Mouse (Mus musculus) telencephalon, adult 2 months (tissue): Measurements from ENCODE around the gene Pola1.

Source experiments
- DNase-seq: peaks from one replicate; pipeline ENCODE4 v3.0.0-alpha.2; 2011; ENCODE audit warnings: low read depth, low spot score

The Pola1 gene

DNA sequence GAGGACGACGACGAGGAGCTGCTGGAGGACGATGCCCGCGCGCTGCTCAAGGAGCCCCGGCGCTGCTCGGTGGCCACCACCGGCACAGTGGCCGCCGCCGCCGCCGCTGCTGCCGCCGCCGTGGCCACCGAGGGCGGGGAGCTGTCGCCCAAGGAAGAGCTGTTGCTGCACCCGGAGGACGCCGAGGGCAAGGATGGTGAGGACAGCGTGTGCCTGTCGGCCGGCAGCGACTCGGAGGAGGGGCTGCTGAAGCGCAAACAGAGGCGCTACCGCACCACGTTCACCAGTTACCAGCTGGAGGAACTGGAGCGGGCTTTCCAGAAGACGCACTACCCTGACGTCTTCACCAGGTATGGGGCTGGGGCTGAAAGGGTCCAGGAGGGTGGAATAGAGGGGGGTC is 342.9 kb downstream of the Pola1 start:
- no peak for DNase-seq

- no peak for DNase-seq
These were observed 343.6 kb downstream of the Pola1 start for GRCm38 (mm10) chrX:93288339-93288738.

GRCm38 (mm10) chrX:93286291-93286893 is 345.6 kb downstream of the Pola1 start, which contains the start of gene Arx:
Gene Arx, plus strand, starts transcription at chrX:93286445.
- peak; percentile 27 for DNase-seq

GRCm38 (mm10) chrX:93285091-93285490 is 346.9 kb downstream of the Pola1 start:
- DNase-seq, result no peak

DNA sequence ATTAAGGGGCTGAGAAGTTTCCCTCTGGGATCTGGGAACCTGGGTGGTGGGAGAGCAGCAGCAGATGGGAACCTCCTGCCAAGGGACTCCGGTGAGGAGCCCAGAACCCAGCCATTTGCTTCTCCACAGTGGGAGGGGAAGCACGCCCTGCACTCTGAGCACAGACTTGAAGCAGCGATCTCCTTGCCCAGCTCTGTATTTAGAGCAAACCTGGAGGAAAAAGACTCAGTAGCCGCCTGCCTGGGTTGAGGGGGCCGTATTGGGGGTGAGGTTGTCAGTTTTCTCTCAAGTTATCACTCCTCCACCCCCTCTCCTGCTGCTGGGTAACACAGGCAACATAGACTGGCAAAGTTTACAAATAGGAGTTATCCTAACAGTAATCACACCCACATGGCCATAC is 350.2 kb downstream of the Pola1 start:
- DNase-seq, result no peak

DNA sequence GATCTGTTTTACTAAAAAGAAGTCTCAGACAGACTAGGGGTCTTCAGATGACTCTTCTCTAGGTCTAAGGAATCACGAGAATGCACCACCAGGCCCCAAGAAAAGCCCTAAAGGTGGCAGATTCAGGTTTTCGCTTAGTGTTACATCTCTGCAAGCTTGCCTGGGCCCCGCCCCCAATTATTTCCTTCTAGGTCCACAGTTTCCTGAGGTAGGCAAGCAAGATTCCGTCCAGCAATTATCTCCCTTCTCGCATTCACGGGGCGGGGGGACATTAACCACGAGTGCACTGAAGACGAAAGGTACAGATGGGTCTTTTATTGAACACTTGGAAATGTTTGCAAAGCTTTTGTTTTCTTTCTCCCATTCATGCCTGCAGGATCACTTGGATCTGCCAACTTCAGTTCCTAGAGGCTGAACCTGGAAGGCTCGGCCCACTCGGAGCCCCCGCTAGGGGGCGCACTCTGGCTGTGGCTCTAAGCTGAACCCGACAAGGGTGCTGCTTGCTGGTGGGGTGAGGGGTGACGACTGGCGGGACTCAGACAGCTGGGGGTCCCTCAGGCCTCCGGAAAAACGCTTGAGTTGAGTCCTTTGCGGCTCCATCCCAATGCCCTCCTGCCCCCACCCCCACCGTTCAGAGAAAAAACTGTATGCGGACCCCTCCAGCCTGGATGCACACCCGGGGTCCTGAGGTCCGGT is 350.8 kb downstream of the Pola1 start:
- no peak for DNase-seq

DNA sequence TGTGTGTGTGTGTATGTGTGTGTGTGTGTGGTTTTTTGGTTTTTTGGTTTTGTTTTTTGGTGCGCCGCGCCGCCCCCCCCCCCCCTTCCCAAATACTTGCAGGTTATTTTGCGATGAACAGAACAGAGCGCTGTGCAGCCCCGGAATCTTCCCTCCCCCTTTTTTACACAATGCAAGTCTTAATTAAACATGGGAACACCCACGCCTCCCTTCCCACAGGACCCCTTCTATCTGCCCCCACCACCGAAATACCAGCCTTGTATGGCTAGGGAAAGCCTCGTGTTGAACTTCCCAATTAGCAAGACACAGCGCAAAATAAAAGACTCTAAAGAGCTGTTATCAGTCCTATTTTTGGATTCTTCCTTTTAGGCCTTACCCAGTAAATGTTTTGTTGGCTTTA is 352.0 kb downstream of the Pola1 start:
- DNase-seq, result no peak

DNA sequence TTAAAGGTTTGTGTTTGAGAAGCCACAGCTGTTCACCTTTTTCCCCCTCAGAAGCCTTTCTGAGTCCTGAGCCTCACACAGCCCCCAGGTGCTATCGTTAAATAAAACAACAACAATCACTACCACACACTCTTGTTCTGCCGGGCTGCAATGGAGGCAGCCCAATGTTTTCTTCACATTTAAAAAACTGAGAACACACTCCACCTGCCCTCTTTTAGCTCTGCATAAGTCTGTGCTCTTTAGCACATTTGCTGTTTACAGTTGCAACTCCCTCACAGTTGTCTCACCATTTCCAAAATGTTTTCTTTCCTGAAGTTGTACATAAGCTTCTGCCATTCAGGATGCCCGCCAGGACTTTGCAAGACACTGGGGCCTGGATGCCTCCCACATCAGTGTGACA is 356.3 kb downstream of the Pola1 start:
- DNase-seq, result no peak
